Mouse (Mus musculus) heart, embryonic 10.5 days (tissue): ENCODE measurements at regions not wholly inside any gene's neighbourhood (a gene's known extent, or its start where the extent isn't known, plus 50 kb on each side); places are given as distances from the start of the nearest gene placed in this dataset.

Experiments used
- DNase-seq: peaks from one replicate; pipeline ENCODE4 v3.0.0-alpha.2; 2017; ENCODE audit warnings: low spot score
- H3K27ac ChIP-seq: fragments of 300-500 bp; sonication (generic); 2 replicates; pipeline ENCODE4 v1.5.1; 2016; ENCODE audit warnings: mild to moderate bottlenecking
- H3K27me3 ChIP-seq: fragments of 300-500 bp; sonication (generic); 2 replicates; pipeline ENCODE4 v1.6.1; 2016; ENCODE audit warnings: mild to moderate bottlenecking; ENCODE audit not compliant: poor library complexity, insufficient read depth, severe bottlenecking
- H3K36me3 ChIP-seq: fragments of 300-500 bp; sonication (generic); 2 replicates; pipeline ENCODE4 v1.6.1; 2016; ENCODE audit warnings: mild to moderate bottlenecking, moderate library complexity
- H3K4me1 ChIP-seq: fragments of 300-500 bp; sonication (generic); 2 replicates; pipeline ENCODE4 v1.6.1; 2016; ENCODE audit warnings: mild to moderate bottlenecking
- H3K4me3 ChIP-seq: fragments of 300-500 bp; sonication (generic); 2 replicates; pipeline ENCODE4 v1.5.1; 2016; ENCODE audit warnings: mild to moderate bottlenecking, moderate library complexity
- H3K9me3 ChIP-seq: fragments of 300-500 bp; sonication (generic); 2 replicates; pipeline ENCODE4 v1.6.1; 2016; ENCODE audit warnings: mild to moderate bottlenecking, moderate library complexity
- WGBS: fragments of 180-500 bp; shearing (Covaris S2); methylation state at CpG from one replicate; pipeline ENCODE4 v1.1.7; 2016; 5-methylcytosine and 5-hydroxymethylcytosine counted together

- 72% methylated on average over 2 of the region's 2 CpGs for WGBS
- Histone ChIP-seq H3K4me1 (0 out of 2 replicates have a peak, but pooled peaks cover 4% of the 10 kb centered on the region), H3K9me3 (no peaks in the 10 kb centered on the region), H3K27me3 (no peaks in the 10 kb centered on the region), H3K36me3 (no peaks in the 10 kb centered on the region), H3K27ac (no peak overlapping the region), H3K4me3 (no peak overlapping the region)
- DNase-seq: no peak
Measured at GRCm38 (mm10) chr8:78027371-78027770, 185.7 kb upstream of the Ttc29 start.

- H3K4me3 ChIP-seq: no peak overlapping the region
- WGBS: 84% methylated on average over 1 of the region's 1 CpGs
- H3K27me3 ChIP-seq: no peaks in the 10 kb centered on the region
Measured at GRCm38 (mm10) chr8:78028928-78029327, 184.2 kb upstream of the Ttc29 start.

DNA sequence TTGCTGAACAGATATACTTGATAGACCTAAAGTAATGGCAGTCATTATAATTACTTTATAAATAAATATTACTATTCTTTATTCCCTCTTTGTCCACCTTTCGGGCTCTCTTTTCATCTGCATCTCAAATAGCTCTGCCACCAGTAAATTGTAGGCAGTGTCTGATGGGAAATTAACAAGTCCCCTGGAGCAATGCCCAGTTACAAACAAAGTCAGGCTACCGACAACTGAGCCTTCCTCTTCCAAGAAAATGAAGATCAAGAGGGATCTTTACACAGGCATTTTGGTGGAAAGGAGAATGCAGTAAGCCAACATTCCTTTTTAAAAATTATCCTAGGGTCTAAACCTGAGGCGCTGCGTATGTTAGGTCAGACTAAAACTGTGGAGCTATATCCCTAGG lies 181.3 kb upstream of the Ttc29 start:
- Histone ChIP-seq H3K36me3 (no peaks in the 10 kb centered on the region), H3K9me3 (no peaks in the 10 kb centered on the region)
- WGBS: 86% methylated on average over 4 of the region's 4 CpGs

More at GRCm38 (mm10) chr8:78028928-78029327, 184.2 kb upstream of the Ttc29 start:
- DNase-seq: no peak
- Histone ChIP-seq H3K9me3 (no peaks in the 10 kb centered on the region), H3K27ac (no peak overlapping the region), H3K4me1 (no peaks in the 10 kb centered on the region), H3K36me3 (no peaks in the 10 kb centered on the region)

DNA sequence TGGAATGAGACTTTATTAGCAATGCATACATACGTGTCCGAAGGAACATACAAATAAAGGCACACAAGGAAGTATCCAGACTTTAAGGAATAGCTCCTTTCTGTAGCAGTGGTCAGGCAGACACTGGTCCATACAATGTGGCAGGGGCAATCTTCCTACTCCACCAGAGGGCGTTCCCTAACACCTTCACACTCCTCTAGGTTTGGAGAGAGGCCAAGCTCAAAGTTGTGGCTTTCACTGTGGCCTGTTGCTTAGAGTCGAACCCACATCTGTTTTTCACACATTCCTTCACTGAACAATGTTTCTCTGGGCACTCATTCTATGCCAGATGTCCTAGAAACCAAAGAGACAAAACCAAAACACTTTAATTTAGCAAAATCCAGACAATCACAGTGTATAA lies 178.4 kb upstream of the Ttc29 start:
- Histone ChIP-seq H3K9me3 (no peaks in the 10 kb centered on the region), H3K27me3 (no peaks in the 10 kb centered on the region), H3K27ac (no peak overlapping the region), H3K4me3 (no peak overlapping the region), H3K4me1 (no peaks in the 10 kb centered on the region), H3K36me3 (no peaks in the 10 kb centered on the region)
- no peak for DNase-seq
- WGBS: 78% methylated on average over 4 of the region's 4 CpGs

More for the DNA sequence above, 181.3 kb upstream of the Ttc29 start:
- H3K27me3 ChIP-seq: no peaks in the 10 kb centered on the region
- no peaks in the 10 kb centered on the region for H3K4me1 ChIP-seq
- no peak overlapping the region for H3K4me3 ChIP-seq
- H3K27ac ChIP-seq: no peak overlapping the region
- DNase-seq: no peak

DNA sequence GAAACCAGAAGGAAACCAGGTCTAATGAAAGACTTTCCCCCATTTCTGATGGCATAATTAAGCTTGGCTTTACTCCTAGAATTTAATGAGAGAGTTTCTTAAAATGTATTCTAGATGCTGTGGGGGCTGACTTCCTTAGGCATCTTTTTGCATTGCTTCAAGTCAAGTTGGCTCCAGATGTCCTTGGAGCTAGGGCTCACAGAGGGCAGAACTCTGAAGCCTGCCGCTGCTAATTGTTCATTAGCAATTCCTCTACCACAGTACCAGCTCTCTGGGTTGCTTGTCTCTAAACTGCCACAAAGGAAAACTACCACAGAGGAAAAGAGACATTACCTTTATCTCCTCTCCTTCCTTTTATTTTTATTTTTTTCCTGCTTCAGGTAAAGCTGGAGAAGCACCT lies 175.9 kb upstream of the Ttc29 start:
- 65% methylated on average over 1 of the region's 1 CpGs for WGBS
- Histone ChIP-seq H3K27ac (no peak overlapping the region), H3K4me3 (no peak overlapping the region), H3K27me3 (no peaks in the 10 kb centered on the region), H3K36me3 (no peaks in the 10 kb centered on the region), H3K4me1 (no peaks in the 10 kb centered on the region), H3K9me3 (no peaks in the 10 kb centered on the region)
- DNase-seq: no peak

- H3K4me3 ChIP-seq: no peak overlapping the region
- WGBS: 80% methylated on average over 3 of the region's 3 CpGs
- DNase-seq: no peak
Measured at GRCm38 (mm10) chr8:78046691-78047090, 166.4 kb upstream of the Ttc29 start.

DNA sequence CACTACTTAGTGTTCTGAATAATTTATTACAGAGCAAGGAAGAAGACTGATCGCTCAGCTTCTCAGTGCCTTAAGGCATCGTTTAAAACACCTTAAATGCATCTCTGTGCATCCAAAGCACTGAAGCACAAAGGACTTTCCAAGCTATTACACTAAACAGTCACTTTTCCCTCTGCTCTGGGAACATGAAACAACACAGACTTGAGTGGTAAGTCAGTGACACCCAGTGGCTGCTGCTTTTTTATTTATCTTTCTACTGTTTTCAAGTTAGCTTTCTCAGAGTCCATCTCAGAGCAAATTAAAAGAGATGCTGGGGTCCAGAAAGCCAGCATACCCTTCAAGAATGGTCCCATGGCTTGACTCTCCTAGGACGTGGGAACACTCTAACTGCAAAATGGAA lies 162.3 kb upstream of the Ttc29 start:
- no peak for DNase-seq
- Histone ChIP-seq H3K27ac (no peak overlapping the region), H3K9me3 (no peaks in the 10 kb centered on the region), H3K36me3 (no peaks in the 10 kb centered on the region), H3K4me1 (peaks cover 7% of the 10 kb centered on the region; the same call in 1 of the 2 replicates), H3K4me3 (no peak overlapping the region), H3K27me3 (no peaks in the 10 kb centered on the region)
- WGBS: 74% methylated on average over 3 of the region's 3 CpGs

More at GRCm38 (mm10) chr8:78046691-78047090, 166.4 kb upstream of the Ttc29 start:
- H3K27me3 ChIP-seq: no peaks in the 10 kb centered on the region
- no peaks in the 10 kb centered on the region for H3K9me3 ChIP-seq
- H3K4me1 ChIP-seq: no peaks in the 10 kb centered on the region
- no peak overlapping the region for H3K27ac ChIP-seq
- H3K36me3 ChIP-seq: no peaks in the 10 kb centered on the region

- H3K4me3 ChIP-seq: no peak overlapping the region; the same call in 1 of the 2 replicates
- H3K27ac ChIP-seq: no peak overlapping the region
- no peaks in the 10 kb centered on the region for H3K9me3 ChIP-seq
- no peaks in the 10 kb centered on the region for H3K27me3 ChIP-seq
- DNase-seq: no peak
- H3K36me3 ChIP-seq: no peaks in the 10 kb centered on the region
- H3K4me1 ChIP-seq: peaks cover 7% of the 10 kb centered on the region; the same call in 1 of the 2 replicates
- WGBS: 13% methylated on average over 5 of the region's 5 CpGs
Measured at GRCm38 (mm10) chr8:78054435-78054834, 158.7 kb upstream of the Ttc29 start.

GRCm38 (mm10) chr8:78054920-78055319 lies 158.2 kb upstream of the Ttc29 start:
- no peak overlapping the region for H3K27ac ChIP-seq
- H3K4me3 ChIP-seq: no peak overlapping the region; the same call in 1 of the 2 replicates
- H3K36me3 ChIP-seq: no peaks in the 10 kb centered on the region
- H3K9me3 ChIP-seq: no peaks in the 10 kb centered on the region
- WGBS: 22% methylated on average over 8 of the region's 8 CpGs
- peaks cover 7% of the 10 kb centered on the region; the same call in 1 of the 2 replicates for H3K4me1 ChIP-seq
- DNase-seq: no peak
- no peaks in the 10 kb centered on the region for H3K27me3 ChIP-seq

- no peak for DNase-seq
- no peaks in the 10 kb centered on the region for H3K27me3 ChIP-seq
- peaks cover 7% of the 10 kb centered on the region; the same call in 1 of the 2 replicates for H3K4me1 ChIP-seq
- no peak overlapping the region for H3K27ac ChIP-seq
- H3K9me3 ChIP-seq: no peaks in the 10 kb centered on the region
- no peak overlapping the region for H3K4me3 ChIP-seq
- no peaks in the 10 kb centered on the region for H3K36me3 ChIP-seq
- 59% methylated on average over 3 of the region's 3 CpGs for WGBS
Measured at GRCm38 (mm10) chr8:78055531-78055930, 157.6 kb upstream of the Ttc29 start.

- H3K4me1 ChIP-seq: peaks cover 7% of the 10 kb centered on the region; the same call in 1 of the 2 replicates
- H3K36me3 ChIP-seq: no peaks in the 10 kb centered on the region
- H3K9me3 ChIP-seq: no peaks in the 10 kb centered on the region
- no peak for DNase-seq
- WGBS: 74% methylated on average over 4 of the region's 4 CpGs
- no peaks in the 10 kb centered on the region for H3K27me3 ChIP-seq
- no peak overlapping the region for H3K27ac ChIP-seq
- H3K4me3 ChIP-seq: no peak overlapping the region
Measured at GRCm38 (mm10) chr8:78057357-78057756, 155.7 kb upstream of the Ttc29 start.

GRCm38 (mm10) chr8:78061827-78062719 lies 151.0 kb upstream of the Ttc29 start:
- Histone ChIP-seq H3K27me3 (peaks cover 5% of the 10 kb centered on the region), H3K9me3 (no peaks in the 10 kb centered on the region), H3K27ac (no peak overlapping the region), H3K4me1 (no peaks in the 10 kb centered on the region), H3K4me3 (no peak overlapping the region), H3K36me3 (no peaks in the 10 kb centered on the region)
- 56% methylated on average over 9 of the region's 9 CpGs for WGBS
- DNase-seq: no peak

GRCm38 (mm10) chr8:78063529-78063928 lies 149.6 kb upstream of the Ttc29 start:
- WGBS: 3% methylated on average over 13 of the region's 13 CpGs

More at GRCm38 (mm10) chr8:78063529-78063928, 149.6 kb upstream of the Ttc29 start:
- Histone ChIP-seq H3K4me3 (peak overlapping the region; percentile 51), H3K9me3 (no peaks in the 10 kb centered on the region), H3K27me3 (peaks cover 18% of the 10 kb centered on the region), H3K27ac (no peak overlapping the region), H3K36me3 (no peaks in the 10 kb centered on the region), H3K4me1 (no peaks in the 10 kb centered on the region)
- no peak for DNase-seq
